ENCODE assay signal across 10 mouse cellular contexts in the genomic region with DNA sequence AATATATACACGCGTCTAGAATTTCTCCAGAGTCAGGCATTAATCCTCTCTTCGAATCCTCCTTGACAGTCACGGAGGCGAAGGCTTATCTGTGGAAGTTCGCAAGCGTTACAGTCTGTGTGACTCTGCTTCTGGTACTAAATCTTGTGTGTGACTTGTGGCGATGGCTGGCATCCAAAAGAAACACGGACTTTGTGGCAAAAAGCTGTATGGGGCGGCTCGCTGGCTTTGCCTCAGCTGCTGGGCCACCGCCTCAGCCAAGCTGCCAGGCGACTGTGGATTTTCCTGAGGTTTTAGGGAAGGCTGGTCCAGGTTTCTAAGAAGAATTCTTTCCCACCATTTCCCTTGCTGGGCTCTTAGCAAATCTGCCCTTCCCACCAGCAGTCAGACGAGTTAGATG. TPM values are rescaled to one million over a fixed set of nuclear protein-coding genes. Genes with fewer than 3 reads are reported as not detected.
A peak's percentile ranks its signal among the peaks of the same experiment; 100 is the strongest.
DNase-seq lines count a peak whose midpoint lies in the region; ATAC-seq and TF ChIP-seq lines count a peak whose summit lies in the region.
"Had no signal": no experiment of that assay in that cellular context is flagged by ENCODE, and none has a peak within 500 bp of the region (broad histone marks: within the 10 kb centered on the region; RNA-seq: fewer than 3 reads in every experiment).

No protein-coding gene starts in this region.

- no peaks in the 10 kb centered on the region for H3K27me3 ChIP-seq in limb, embryonic 12.5 days
- H3K27me3 ChIP-seq in limb, embryonic 10.5 days (ENCODE audit: low read depth, poor library complexity, severe bottlenecking), result no peaks in the 10 kb centered on the region
- no peaks in the 10 kb centered on the region for H3K27me3 ChIP-seq in kidney, postnatal 0 days (ENCODE audit: insufficient read depth, low read length)
- H3K27me3 ChIP-seq in stomach, embryonic 15.5 days (replicated peaks), result no peaks in the 10 kb centered on the region
- H3K27me3 ChIP-seq in cerebellum, adult 2 months (ENCODE audit: control insufficient read depth, insufficient read depth, low read length), result no peaks in the 10 kb centered on the region

- H3K4me1 ChIP-seq in limb, embryonic 12.5 days (replicated peaks), result peaks cover 6% of the 10 kb centered on the region; the same call in 1 of the 2 replicates
- H3K4me1 ChIP-seq in limb, embryonic 10.5 days, result no peaks in the 10 kb centered on the region; the same call in 1 of the 2 replicates
- H3K4me1 ChIP-seq in kidney, postnatal 0 days (replicated peaks; ENCODE audit: insufficient read depth, low read length), result no peaks in the 10 kb centered on the region
- H3K4me1 ChIP-seq in stomach, embryonic 15.5 days, result peaks cover 7% of the 10 kb centered on the region; the same call in 1 of the 2 replicates
- H3K4me1 ChIP-seq in cerebellum, adult 2 months (ENCODE audit: control insufficient read depth, insufficient read depth, low read length), result no peaks in the 10 kb centered on the region

- DNase-seq in limb, embryonic 10.5 days (ENCODE audit: low spot score), result no peak
- peak; percentile 68 for DNase-seq in adrenal gland, postnatal 10 days
- peak; percentile 64 for DNase-seq in kidney, postnatal 0 days (ENCODE audit: low spot score)
- no peak for DNase-seq in cerebellum, adult 2 months
- DNase-seq in thymus, postnatal 25 days, result no peak
- DNase-seq: gastrocnemius, adult 2 months; heart, postnatal 4 days; right cerebral cortex, postnatal 25 days had no signal

- H3K36me3 ChIP-seq in limb, embryonic 12.5 days, result no peaks in the 10 kb centered on the region
- no peaks in the 10 kb centered on the region for H3K36me3 ChIP-seq in limb, embryonic 10.5 days
- no peaks in the 10 kb centered on the region for H3K36me3 ChIP-seq in kidney, postnatal 0 days (ENCODE audit: insufficient read depth, low read length)
- H3K36me3 ChIP-seq in stomach, embryonic 15.5 days, result no peaks in the 10 kb centered on the region

- whole genome bisulfite sequencing in limb, embryonic 12.5 days, result 79% methylated on average over 14 of the region's 14 CpGs
- WGBS in limb, embryonic 10.5 days, result 85% methylated on average over 14 of the region's 14 CpGs
- WGBS in kidney, postnatal 0 days, result 23% methylated on average over 14 of the region's 14 CpGs
- 47% methylated on average over 14 of the region's 14 CpGs for WGBS in stomach, embryonic 15.5 days
- 52% methylated on average over 14 of the region's 14 CpGs for WGBS in cerebellum, adult 2 months

- no peak overlapping the region for H3K4me3 ChIP-seq in limb, embryonic 12.5 days (replicated peaks)
- H3K4me3 ChIP-seq in limb, embryonic 10.5 days, result no peak overlapping the region
- no peak overlapping the region for H3K4me3 ChIP-seq in kidney, postnatal 0 days (replicated peaks; ENCODE audit: low read depth, low read length)
- H3K4me3 ChIP-seq in stomach, embryonic 15.5 days (replicated peaks), result no peak overlapping the region
- no peak overlapping the region for H3K4me3 ChIP-seq in cerebellum, adult 2 months (replicated peaks; ENCODE audit: insufficient read depth, low read depth, low read length)
- H3K4me3 ChIP-seq: gastrocnemius, adult 2 months had no signal

- H3K9ac ChIP-seq in limb, embryonic 12.5 days (replicated peaks), result no peak overlapping the region
- H3K9ac ChIP-seq in kidney, postnatal 0 days (ENCODE audit: low read depth, low read length), result no peak overlapping the region
- no peak overlapping the region for H3K9ac ChIP-seq in stomach, embryonic 15.5 days

- no peak overlapping the region for H3K4me2 ChIP-seq in limb, embryonic 12.5 days
- no peak overlapping the region; the same call in 1 of the 2 replicates for H3K4me2 ChIP-seq in kidney, postnatal 0 days (ENCODE audit: low read length)
- H3K4me2 ChIP-seq in stomach, embryonic 15.5 days, result no peak overlapping the region

- ATAC-seq in limb, embryonic 12.5 days (ENCODE audit: insufficient number of reproducible peaks, insufficient read depth, low FRiP score, low TSS enrichment, low read depth), result no peak
- no peak for ATAC-seq in kidney, postnatal 0 days (replicated peaks; ENCODE audit: low FRiP score, low read depth)
- ATAC-seq in stomach, embryonic 15.5 days (ENCODE audit: insufficient read depth, low FRiP score, low read depth), result no peak

- H3K27ac ChIP-seq in limb, embryonic 12.5 days, result 0 out of 2 replicates have a peak overlapping the region, but pooled peaks have one; percentile 45
- no peak overlapping the region for H3K27ac ChIP-seq in limb, embryonic 10.5 days
- no peak overlapping the region for H3K27ac ChIP-seq in kidney, postnatal 0 days
- 0 out of 2 replicates have a peak overlapping the region, but pooled peaks have one; percentile 3 for H3K27ac ChIP-seq in stomach, embryonic 15.5 days
- no peak overlapping the region for H3K27ac ChIP-seq in cerebellum, adult 2 months (ENCODE audit: insufficient read depth, low read length)
- H3K27ac ChIP-seq: gastrocnemius, adult 2 months had no signal

- TF ChIP-seq CTCF in kidney, postnatal 0 days (IDR thresholded peaks at IDR 0.05; ENCODE audit: low read depth), result no peak
- TF ChIP-seq CTCF in cerebellum, adult 2 months (IDR thresholded peaks at IDR 0.05; ENCODE audit: borderline replicate concordance, insufficient read depth, low read depth, low read length), result no peak

- H3K9me3 ChIP-seq in limb, embryonic 12.5 days, result no peaks in the 10 kb centered on the region
- no peaks in the 10 kb centered on the region for H3K9me3 ChIP-seq in limb, embryonic 10.5 days (replicated peaks)
- H3K9me3 ChIP-seq in kidney, postnatal 0 days (replicated peaks; ENCODE audit: low read length), result no peaks in the 10 kb centered on the region
- H3K9me3 ChIP-seq in stomach, embryonic 15.5 days, result no peaks in the 10 kb centered on the region

- TF ChIP-seq POLR2A in cerebellum, adult 2 months (IDR thresholded peaks at IDR 0.05; ENCODE audit: borderline replicate concordance, insufficient read depth, low read length), result no peak

RNA-seq across cellular contexts. Expression of a gene that starts 21.1 kb away (rescaled TPM):
- polyA plus RNA-seq in limb, embryonic 12.5 days (2016; fragmentation: Nextera tagmentation; extraction: Ambion mirVana), result 0.65 and 1.5 TPM in 2 replicates
- 0.23 and 0.53 TPM in 2 replicates for polyA plus RNA-seq in limb, embryonic 10.5 days (2016; fragmentation: Nextera tagmentation; extraction: Ambion mirVana)
- 10 to 100 TPM; 19.8 to 22.8 TPM for total RNA-seq in adrenal gland, postnatal 10 days (2021)
- polyA plus RNA-seq in kidney, postnatal 0 days (2015; fragmentation: Nextera tagmentation; extraction: Ambion mirVana), result 16.9 and 18.2 TPM in 2 replicates
- 35.4 and 46.9 TPM in 2 replicates for polyA plus RNA-seq in stomach, embryonic 15.5 days (2015; fragmentation: Nextera tagmentation; extraction: Ambion mirVana)
- polyA plus RNA-seq in cerebellum, adult 2 months (2012; rRNA removed), result 0.51 and 0.52 TPM in 2 replicates
- total RNA-seq: gastrocnemius, adult 2 months had no signal

Comparison
In these comparisons a context has a peak if more than half of its experiments do, and no peak if none do; other contexts are left out.
1. H3K27ac ChIP-seq: peak in limb, embryonic 12.5 days (single experiment) and stomach, embryonic 15.5 days (single experiment); none in limb, embryonic 10.5 days (single experiment), kidney, postnatal 0 days (single experiment) and cerebellum, adult 2 months (single experiment).
2. DNase-seq: peak in adrenal gland, postnatal 10 days (single experiment) and kidney, postnatal 0 days (single experiment); none in limb, embryonic 10.5 days (single experiment), cerebellum, adult 2 months (0 of 2) and thymus, postnatal 25 days (single experiment).